Comparison of ENCODE assay signal across 10 mouse cellular contexts in the genomic region with DNA sequence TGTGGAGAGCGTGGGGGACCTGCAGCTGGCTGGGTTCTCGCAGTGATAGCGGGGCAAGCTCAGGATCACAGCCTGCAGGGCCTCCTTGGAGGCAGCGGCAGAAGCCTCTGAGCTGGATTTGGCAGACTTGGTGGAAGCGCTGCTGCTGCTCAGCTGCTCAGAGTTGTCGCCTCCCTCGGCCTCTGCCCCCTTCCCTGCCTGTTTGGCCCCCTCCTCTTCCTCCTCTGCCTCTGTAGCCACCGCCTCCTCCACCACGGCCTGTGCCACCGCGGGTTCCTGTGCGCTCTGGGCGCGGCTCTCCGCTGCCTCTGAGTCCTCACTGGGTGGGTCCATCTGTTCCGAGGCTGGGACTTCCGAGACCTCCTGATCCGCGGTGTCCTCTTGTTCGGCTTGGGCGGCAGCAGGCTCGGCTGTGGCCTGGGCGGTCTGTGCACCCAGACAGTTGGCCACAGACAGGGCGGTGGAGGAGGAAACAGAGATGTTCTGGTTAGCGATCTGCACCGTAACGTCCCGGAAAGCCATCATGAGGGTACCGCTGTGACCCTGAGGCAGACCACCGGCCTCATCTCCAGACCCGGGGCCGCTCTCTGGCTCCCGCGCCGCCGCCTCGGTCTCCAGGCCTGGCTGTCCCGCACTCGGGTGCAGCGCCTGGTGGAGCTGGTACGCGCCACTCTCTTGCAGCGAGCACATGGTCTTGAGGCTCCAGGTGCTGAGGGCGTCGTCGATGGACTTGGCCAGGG.
DNase-seq lines count a peak whose midpoint lies in the region; ATAC-seq and TF ChIP-seq lines count a peak whose summit lies in the region.
"Had no signal": no experiment of that assay in that cellular context is flagged by ENCODE, and none has a peak within 500 bp of the region (broad histone marks: within the 10 kb centered on the region; RNA-seq: fewer than 3 reads in every experiment).

No protein-coding gene starts in this region.

- no peaks in the 10 kb centered on the region for H3K36me3 ChIP-seq in liver, embryonic 12.5 days
- no peaks in the 10 kb centered on the region for H3K36me3 ChIP-seq in liver, postnatal 0 days (replicated peaks; ENCODE audit: insufficient read depth, low read length)
- no peaks in the 10 kb centered on the region for H3K36me3 ChIP-seq in embryonic facial prominence, embryonic 13.5 days
- peaks cover 5% of the 10 kb centered on the region; the same call in 1 of the 2 replicates for H3K36me3 ChIP-seq in hindbrain, embryonic 14.5 days (replicated peaks; ENCODE audit: control insufficient read depth, insufficient read depth)
- H3K36me3 ChIP-seq in neural tube, embryonic 13.5 days: 0 out of 2 replicates have a peak, but pooled peaks cover 10% of the 10 kb centered on the region
- H3K36me3 ChIP-seq: liver, embryonic 13.5 days had no signal

- no peak overlapping the region for H3K9ac ChIP-seq in liver, embryonic 12.5 days
- no peak overlapping the region for H3K9ac ChIP-seq in liver, postnatal 0 days (replicated peaks)
- H3K9ac ChIP-seq in embryonic facial prominence, embryonic 13.5 days: peak overlapping the region; percentile 40; the same call in 1 of the 2 replicates
- H3K9ac ChIP-seq in hindbrain, embryonic 14.5 days: no peak overlapping the region
- H3K9ac ChIP-seq in neural tube, embryonic 13.5 days: peak overlapping the region; percentile 43
- H3K9ac ChIP-seq: liver, embryonic 13.5 days had no signal

- TF ChIP-seq CTCF in liver, postnatal 0 days (IDR thresholded peaks at IDR 0.05; ENCODE audit: low read depth): no peak

- H3K4me1 ChIP-seq in liver, embryonic 12.5 days: no peaks in the 10 kb centered on the region
- no peaks in the 10 kb centered on the region for H3K4me1 ChIP-seq in liver, postnatal 0 days (ENCODE audit: insufficient read depth)
- peaks cover 11% of the 10 kb centered on the region for H3K4me1 ChIP-seq in embryonic facial prominence, embryonic 13.5 days
- no peaks in the 10 kb centered on the region; the same call in 1 of the 2 replicates for H3K4me1 ChIP-seq in hindbrain, embryonic 14.5 days (replicated peaks; ENCODE audit: control insufficient read depth, insufficient read depth, low read length)
- peaks cover 26% of the 10 kb centered on the region for H3K4me1 ChIP-seq in neural tube, embryonic 13.5 days (replicated peaks)
- H3K4me1 ChIP-seq: liver, embryonic 13.5 days had no signal

- no peak for TF ChIP-seq EP300 in liver, postnatal 0 days (IDR thresholded peaks at IDR 0.05; ENCODE audit: low read depth)

- no peaks in the 10 kb centered on the region for H3K9me3 ChIP-seq in liver, embryonic 12.5 days (replicated peaks)
- no peaks in the 10 kb centered on the region for H3K9me3 ChIP-seq in liver, postnatal 0 days (ENCODE audit: low read length)
- no peaks in the 10 kb centered on the region for H3K9me3 ChIP-seq in embryonic facial prominence, embryonic 13.5 days
- H3K9me3 ChIP-seq in hindbrain, embryonic 14.5 days (ENCODE audit: control insufficient read depth, low read length): no peaks in the 10 kb centered on the region
- H3K9me3 ChIP-seq in neural tube, embryonic 13.5 days: no peaks in the 10 kb centered on the region
- H3K9me3 ChIP-seq: liver, embryonic 13.5 days had no signal

- H3K4me2 ChIP-seq in liver, embryonic 12.5 days: peak overlapping the region; percentile 38; the same call in 1 of the 2 replicates
- H3K4me2 ChIP-seq in liver, postnatal 0 days (ENCODE audit: low read depth, low read length): no peak overlapping the region
- H3K4me2 ChIP-seq in embryonic facial prominence, embryonic 13.5 days: peak overlapping the region; percentile 59
- H3K4me2 ChIP-seq in hindbrain, embryonic 14.5 days (replicated peaks): peak overlapping the region; percentile 29
- peak overlapping the region; percentile 45 for H3K4me2 ChIP-seq in neural tube, embryonic 13.5 days
- H3K4me2 ChIP-seq: liver, embryonic 13.5 days had no signal

- ATAC-seq in liver, embryonic 12.5 days: no peak
- no peak for ATAC-seq in liver, postnatal 0 days
- no peak for ATAC-seq in embryonic facial prominence, embryonic 13.5 days (ENCODE audit: insufficient number of reproducible peaks, insufficient read depth, low FRiP score, low TSS enrichment, low read depth)
- ATAC-seq in hindbrain, embryonic 14.5 days (ENCODE audit: low FRiP score): no peak
- 0 out of 2 replicates have a peak, but pooled peaks have one; percentile 12 for ATAC-seq in neural tube, embryonic 13.5 days (ENCODE audit: low read depth)
- ATAC-seq: Patski had no signal

- no peak overlapping the region for H3K27ac ChIP-seq in liver, embryonic 12.5 days
- no peak overlapping the region for H3K27ac ChIP-seq in liver, postnatal 0 days (ENCODE audit: low read depth)
- no peak overlapping the region for H3K27ac ChIP-seq in embryonic facial prominence, embryonic 13.5 days
- H3K27ac ChIP-seq in hindbrain, embryonic 14.5 days: no peak overlapping the region
- H3K27ac ChIP-seq in neural tube, embryonic 13.5 days (replicated peaks): no peak overlapping the region
- H3K27ac ChIP-seq: liver, embryonic 13.5 days had no signal

- 2% methylated on average over 45 of the region's 46 CpGs for WGBS in liver, embryonic 12.5 days (ENCODE audit: insufficient replicate concordance)
- WGBS in liver, postnatal 0 days (ENCODE audit: insufficient replicate concordance): 4% methylated on average over 36 of the region's 46 CpGs
- WGBS in embryonic facial prominence, embryonic 13.5 days: 2% methylated on average over 45 of the region's 46 CpGs
- 4% methylated on average over 45 of the region's 46 CpGs for WGBS in hindbrain, embryonic 14.5 days
- WGBS in neural tube, embryonic 13.5 days: 3% methylated on average over 45 of the region's 46 CpGs

- DNase-seq in liver, postnatal 0 days: no peak
- DNase-seq in hindbrain, embryonic 14.5 days (ENCODE audit: low spot score): no peak
- no peak for DNase-seq in cerebellum, postnatal 14 days
- DNase-seq in frontal cortex, postnatal 14 days (ENCODE audit: low spot score in 2 of 2): no peak
- no peak for DNase-seq in frontal cortex, postnatal 10 days (ENCODE audit: low spot score in 2 of 2)
- DNase-seq: liver, embryonic 13.5 days had no signal

- H3K4me3 ChIP-seq in liver, embryonic 12.5 days: no peak overlapping the region
- H3K4me3 ChIP-seq in liver, postnatal 0 days (ENCODE audit: low read depth, low read length): no peak overlapping the region
- peak overlapping the region; percentile 34 for H3K4me3 ChIP-seq in embryonic facial prominence, embryonic 13.5 days
- peak overlapping the region; percentile 7; the same call in 1 of the 2 replicates for H3K4me3 ChIP-seq in hindbrain, embryonic 14.5 days (replicated peaks; ENCODE audit: low read length)
- H3K4me3 ChIP-seq in neural tube, embryonic 13.5 days: peak overlapping the region; percentile 8
- H3K4me3 ChIP-seq: liver, embryonic 13.5 days had no signal

- H3K27me3 ChIP-seq in liver, embryonic 12.5 days (replicated peaks): peaks cover 58% of the 10 kb centered on the region
- H3K27me3 ChIP-seq in liver, postnatal 0 days (ENCODE audit: insufficient read depth, low read length): peaks cover 29% of the 10 kb centered on the region
- H3K27me3 ChIP-seq in embryonic facial prominence, embryonic 13.5 days: peaks cover 69% of the 10 kb centered on the region
- peaks cover 26% of the 10 kb centered on the region for H3K27me3 ChIP-seq in hindbrain, embryonic 14.5 days (ENCODE audit: control insufficient read depth, insufficient read depth, low read length)
- H3K27me3 ChIP-seq in neural tube, embryonic 13.5 days: peaks cover 54% of the 10 kb centered on the region

Comparison
In these comparisons a context has a peak if more than half of its experiments do, and no peak if none do; other contexts are left out.
1. H3K4me3 ChIP-seq: peak in embryonic facial prominence, embryonic 13.5 days (single experiment), hindbrain, embryonic 14.5 days (single experiment) and neural tube, embryonic 13.5 days (single experiment); none in liver, embryonic 12.5 days (single experiment) and liver, postnatal 0 days (single experiment).
2. H3K9ac ChIP-seq: peak in embryonic facial prominence, embryonic 13.5 days (single experiment) and neural tube, embryonic 13.5 days (single experiment); none in liver, embryonic 12.5 days (single experiment), liver, postnatal 0 days (single experiment) and hindbrain, embryonic 14.5 days (single experiment).